Mouse (Mus musculus) liver, embryonic 15.5 days (tissue): ENCODE results near the gene AB124611. TPM values are rescaled to one million over a fixed set of nuclear protein-coding genes. Genes with fewer than 3 reads are reported as not detected.
"Not testable (repeated sequence)": the region's sequence is repeated elsewhere in the genome, so short reads cannot be mapped to it uniquely, and the experiment has no call there.

Experiments used
- ATAC-seq: fragments of 200-750 bp; cut with Nextera tagmentation; 2 replicates; pipeline ENCODE4 v1.8.0; 2017; ENCODE audit warnings: moderate number of reproducible peaks, mild to moderate bottlenecking, moderate library complexity; ENCODE audit not compliant: insufficient read depth
- H3K27ac ChIP-seq: fragments of 300-500 bp; sonication (generic); replicated peaks from 2 replicates; pipeline ENCODE4 v1.5.1; 2015; ENCODE audit warnings: mild to moderate bottlenecking, inconsistent platforms
- H3K27me3 ChIP-seq: fragments of 300-500 bp; sonication (generic); 2 replicates; pipeline ENCODE4 v1.6.1; 2015; ENCODE audit warnings: mild to moderate bottlenecking, inconsistent platforms
- H3K36me3 ChIP-seq: fragments of 300-500 bp; sonication (generic); replicated peaks from 2 replicates; pipeline ENCODE4 v1.6.1; 2015; ENCODE audit warnings: moderate library complexity, mild to moderate bottlenecking, inconsistent platforms
- H3K4me1 ChIP-seq: fragments of 300-500 bp; sonication (generic); replicated peaks from 2 replicates; pipeline ENCODE4 v1.6.1; 2015; ENCODE audit warnings: inconsistent platforms
- H3K4me2 ChIP-seq: fragments of 300-500 bp; sonication (generic); 2 replicates; pipeline ENCODE4 v1.6.1; 2015; ENCODE audit warnings: moderate library complexity, mild to moderate bottlenecking, inconsistent platforms
- H3K4me3 ChIP-seq: fragments of 300-500 bp; sonication (generic); replicated peaks from 2 replicates; pipeline ENCODE4 v1.5.1; 2015; ENCODE audit warnings: mild to moderate bottlenecking, inconsistent platforms
- H3K9ac ChIP-seq: fragments of 300-500 bp; sonication (generic); 2 replicates; pipeline ENCODE4 v1.6.1; 2015; ENCODE audit warnings: moderate library complexity, mild to moderate bottlenecking, inconsistent platforms
- H3K9me3 ChIP-seq: fragments of 300-500 bp; sonication (generic); replicated peaks from 2 replicates; pipeline ENCODE4 v1.6.1; 2016; ENCODE audit warnings: inconsistent platforms
- WGBS: fragments of 180-500 bp; shearing (Covaris S2); methylation state at CpG from one replicate; pipeline ENCODE4 v1.1.7; 2015; ENCODE audit warnings: mixed read lengths; ENCODE audit not compliant: insufficient replicate concordance; 5-methylcytosine and 5-hydroxymethylcytosine counted together
- polyA plus RNA-seq: library from polyadenylated mRNA; unstranded; fragments of >200 nt; fragmentation: Nextera tagmentation; extraction: Ambion mirVana; gene quantifications from 2 replicates; pipeline ENCODE4 v1.2.1, GENCODE M21; 2015

AB124611 gene
- polyA plus RNA-seq, 1 experiment from 2014 or later, result 9.5 TPM

DNA sequence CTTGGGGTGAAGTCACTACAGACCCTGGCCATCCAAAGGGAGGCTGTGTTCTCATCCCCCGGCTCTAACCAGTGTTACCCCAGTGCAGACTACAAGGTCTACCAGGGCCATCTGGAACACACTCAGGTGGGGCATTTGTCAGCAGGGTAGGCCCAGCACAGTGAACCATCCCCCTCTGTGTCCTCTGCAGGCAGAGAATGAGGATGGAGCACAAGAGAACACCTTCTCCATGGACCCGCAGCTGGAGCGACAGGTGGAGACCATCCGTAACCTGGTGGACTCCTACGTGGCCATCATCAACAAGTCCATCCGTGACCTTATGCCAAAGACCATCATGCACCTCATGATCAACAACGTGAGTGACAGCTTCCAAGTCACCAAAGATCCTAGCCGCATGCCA is 22.6 kb upstream of the AB124611 start:
- Histone ChIP-seq H3K4me2 (no peak overlapping the region), H3K4me1 (peaks cover 2% of the 10 kb centered on the region; the same call in 1 of the 2 replicates), H3K27ac (no peak overlapping the region), H3K36me3 (peaks cover 78% of the 10 kb centered on the region), H3K9me3 (no peaks in the 10 kb centered on the region), H3K27me3 (no peaks in the 10 kb centered on the region), H3K9ac (no peak overlapping the region), H3K4me3 (no peak overlapping the region)
- ATAC-seq, result no peak
- WGBS, result 93% methylated on average over 8 of the region's 8 CpGs

DNA sequence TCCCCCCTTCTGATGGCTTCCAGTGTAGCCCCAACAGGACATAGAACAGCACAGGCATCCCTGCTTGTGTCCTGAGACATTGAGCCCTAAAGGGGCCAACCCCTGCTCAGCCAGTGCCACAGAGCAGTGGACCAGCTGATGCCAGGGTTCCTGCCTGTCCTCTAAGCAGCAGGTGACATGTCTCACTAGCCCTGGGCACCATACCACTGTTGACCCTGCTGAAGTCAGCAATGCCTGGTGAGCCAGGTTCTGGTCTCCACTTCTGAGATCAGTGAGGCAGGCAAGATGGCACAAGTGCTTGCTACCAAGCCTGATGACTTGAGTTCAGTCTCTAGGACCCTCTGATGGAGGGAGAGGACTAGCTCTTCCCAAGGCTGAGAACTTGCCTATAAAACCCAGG is 20.2 kb upstream of the AB124611 start:
- Histone ChIP-seq H3K27ac (no peak overlapping the region), H3K36me3 (peaks cover 68% of the 10 kb centered on the region), H3K9me3 (no peaks in the 10 kb centered on the region), H3K4me2 (no peak overlapping the region), H3K9ac (no peak overlapping the region), H3K27me3 (no peaks in the 10 kb centered on the region), H3K4me3 (no peak overlapping the region), H3K4me1 (peaks cover 22% of the 10 kb centered on the region)
- no peak for ATAC-seq

DNA sequence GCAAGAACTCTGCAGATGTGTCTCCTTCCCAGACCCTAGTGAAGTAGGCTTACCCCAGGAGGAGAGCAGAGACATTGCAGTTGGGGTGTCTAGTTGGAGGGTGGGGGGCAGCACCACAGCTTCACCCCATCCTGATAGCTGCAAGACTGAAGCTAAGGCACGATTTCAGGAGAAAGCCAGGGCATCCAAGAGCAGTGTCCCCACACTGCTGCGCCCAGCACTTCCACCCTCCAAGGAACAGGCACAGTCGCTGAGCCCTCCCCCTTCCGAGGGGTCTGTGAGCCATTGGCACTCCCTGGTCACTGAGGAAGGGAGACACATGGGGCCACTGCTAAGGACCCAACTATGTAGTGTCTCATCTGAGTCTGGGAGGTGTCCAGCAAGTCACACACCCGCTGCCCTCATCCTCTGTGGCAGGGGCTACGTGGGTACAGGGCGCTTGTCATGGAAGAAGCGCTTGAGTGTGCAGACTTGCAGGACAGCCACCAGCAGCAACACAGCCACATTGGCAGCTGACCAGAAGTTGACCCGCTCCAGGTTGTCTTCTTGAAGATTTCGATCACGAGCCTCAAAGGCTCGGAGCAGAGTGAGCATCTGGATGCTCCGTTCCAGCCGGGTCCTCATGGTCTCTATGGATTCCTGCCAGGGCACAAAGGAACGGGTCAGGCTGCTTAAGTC is 18.1 kb upstream of the AB124611 start:
- 87% methylated on average over 15 of the region's 15 CpGs for WGBS
- H3K36me3 ChIP-seq, result peaks cover 63% of the 10 kb centered on the region

DNA sequence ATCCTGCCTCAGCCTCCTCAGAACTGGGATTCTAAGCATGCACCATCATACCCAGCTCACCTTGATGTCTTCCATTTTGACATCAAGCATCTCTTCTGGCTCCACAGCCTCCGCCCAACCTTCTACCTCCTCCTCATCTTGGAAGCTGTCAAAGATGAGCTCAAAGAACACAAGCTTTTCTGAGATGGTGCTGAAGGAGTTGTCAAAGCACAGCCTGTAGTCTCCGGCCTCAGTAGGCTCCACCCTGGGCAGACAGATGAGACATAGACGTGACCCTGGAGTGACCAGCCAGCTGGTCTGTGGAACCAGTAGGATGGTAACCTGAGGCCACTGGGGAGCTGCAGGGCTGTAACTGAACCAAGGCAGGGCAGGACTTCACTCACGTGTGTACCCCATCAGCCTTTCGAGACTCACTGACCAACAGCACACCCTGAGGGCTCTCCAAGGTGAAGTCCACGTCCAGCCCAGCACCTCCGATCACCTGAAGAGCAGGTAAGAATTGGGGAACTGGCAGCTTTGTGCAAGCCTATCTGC is 17.0 kb upstream of the AB124611 start:
- Histone ChIP-seq H3K27ac (peak overlapping the region; percentile 84), H3K4me2 (peak overlapping the region; percentile 77), H3K4me3 (peak overlapping the region; percentile 72), H3K9ac (peak overlapping the region; percentile 70; the same call in 1 of the 2 replicates), H3K27me3 (no peaks in the 10 kb centered on the region), H3K4me1 (peaks cover 30% of the 10 kb centered on the region), H3K36me3 (peaks cover 52% of the 10 kb centered on the region), H3K9me3 (no peaks in the 10 kb centered on the region)
- WGBS, result 76% methylated on average over 7 of the region's 7 CpGs
- no peak for ATAC-seq

More for the DNA sequence above, 18.1 kb upstream of the AB124611 start:
- Histone ChIP-seq H3K4me2 (no peak overlapping the region), H3K9me3 (no peaks in the 10 kb centered on the region), H3K4me1 (peaks cover 30% of the 10 kb centered on the region), H3K4me3 (no peak overlapping the region), H3K27ac (no peak overlapping the region), H3K9ac (no peak overlapping the region), H3K27me3 (no peaks in the 10 kb centered on the region)
- ATAC-seq, result no peak

DNA sequence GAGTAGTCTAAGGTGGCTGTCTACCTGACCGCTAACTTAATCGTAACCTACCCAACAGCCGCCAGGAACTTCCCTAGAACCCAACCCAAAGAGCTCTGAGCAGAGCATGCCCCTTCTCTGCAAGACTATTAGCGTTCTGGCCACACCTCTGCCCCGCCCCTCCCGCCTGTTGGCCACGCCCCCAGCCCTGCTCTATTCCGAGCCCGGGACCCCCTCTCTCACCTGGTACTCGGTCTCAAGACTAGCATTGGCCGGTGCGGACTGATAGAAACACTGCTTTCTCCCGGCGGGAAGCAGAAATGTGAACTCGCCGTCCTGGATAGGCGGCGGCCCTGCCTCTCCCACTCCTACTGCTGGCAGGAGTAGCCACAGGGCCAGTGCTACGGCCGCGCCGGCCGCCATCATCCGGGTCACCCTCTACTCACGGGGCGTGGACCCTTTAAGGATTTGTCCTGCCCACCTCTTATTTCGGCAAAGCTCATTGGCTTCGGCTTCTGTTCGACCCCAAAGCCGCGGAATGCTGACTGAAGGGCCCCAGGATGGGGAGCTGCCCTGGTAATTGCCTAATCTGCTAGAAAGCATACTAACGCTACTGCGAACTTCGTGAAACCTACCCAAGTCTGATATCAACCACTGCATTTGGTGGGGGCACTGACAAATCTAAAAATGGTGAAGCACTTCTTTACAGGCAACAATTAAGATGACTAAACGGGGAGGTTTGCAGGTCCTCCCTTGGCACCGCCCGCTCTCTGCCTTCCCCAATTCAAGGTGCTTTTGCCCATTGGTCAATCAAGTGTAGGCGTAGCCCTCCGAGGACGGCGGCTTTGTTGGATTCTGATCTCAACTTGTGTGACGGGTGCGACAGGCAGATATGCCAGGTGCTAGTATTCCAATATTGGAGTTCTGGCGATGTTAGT is 15.9 kb upstream of the AB124611 start, which contains the start of gene Tmed1:
TSS of gene Tmed1 (minus strand) at position 481 of the 917 bp plus-strand sequence.
- peaks cover 41% of the 10 kb centered on the region for H3K36me3 ChIP-seq

DNA sequence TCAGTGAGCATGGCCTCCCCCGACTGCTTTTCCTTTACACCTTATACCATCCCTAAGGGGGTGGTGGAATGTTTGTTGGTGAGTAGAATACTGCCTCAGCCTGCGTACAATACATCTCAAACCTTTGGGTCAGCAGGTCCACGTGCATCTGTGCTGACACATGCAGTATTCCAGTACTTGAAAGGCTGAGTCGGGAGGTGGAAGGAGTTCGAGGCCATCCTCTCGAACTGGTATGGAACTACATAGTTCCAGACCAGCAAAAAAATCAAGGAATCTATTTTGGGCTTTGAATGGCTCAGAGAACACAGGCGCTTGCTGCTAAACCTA is 15.3 kb upstream of the AB124611 start:
- ATAC-seq, result no peak
- Histone ChIP-seq H3K4me3 (peak overlapping the region; percentile 72), H3K36me3 (peaks cover 35% of the 10 kb centered on the region), H3K9me3 (no peaks in the 10 kb centered on the region), H3K27ac (peak overlapping the region; percentile 84), H3K27me3 (no peaks in the 10 kb centered on the region), H3K4me2 (peak overlapping the region; percentile 77), H3K9ac (peak overlapping the region; percentile 70), H3K4me1 (peaks cover 36% of the 10 kb centered on the region)
- WGBS, result 5% methylated on average over 7 of the region's 7 CpGs

More for the DNA sequence above, 15.9 kb upstream of the AB124611 start, which contains the start of gene Tmed1:
- peak within 1 kb of the TSS; percentile 70 for H3K9ac ChIP-seq
- peak within 1 kb of the TSS; percentile 84 for H3K27ac ChIP-seq
- no peaks in the 10 kb centered on the region for H3K27me3 ChIP-seq
- H3K9me3 ChIP-seq, result no peaks in the 10 kb centered on the region
- H3K4me1 ChIP-seq, result peaks cover 36% of the 10 kb centered on the region
- H3K4me3 ChIP-seq, result peak within 1 kb of the TSS; percentile 72
- under 1% methylated on average over 44 of the region's 44 CpGs for WGBS
- H3K4me2 ChIP-seq, result peak within 1 kb of the TSS; percentile 77
- ATAC-seq, result peak; percentile 93

DNA sequence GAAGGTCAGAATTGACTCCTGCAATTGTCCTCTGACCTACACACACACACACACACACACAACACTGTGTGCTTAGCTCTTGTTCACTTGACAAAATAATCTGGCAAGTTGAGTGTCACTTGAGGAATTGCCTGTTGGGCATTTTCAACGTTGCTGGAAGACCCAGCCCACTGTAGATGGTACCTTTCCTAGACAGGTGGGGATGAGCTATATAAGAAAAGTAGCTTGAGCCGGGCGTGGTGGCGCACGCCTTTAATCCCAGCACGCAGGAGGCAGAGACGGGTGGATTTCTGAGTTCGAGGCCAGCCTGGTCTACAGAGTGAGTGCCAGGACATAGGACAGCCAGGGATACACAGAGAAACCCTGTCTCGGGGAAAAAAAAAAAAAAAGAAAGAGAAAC is 14.9 kb upstream of the AB124611 start:
- H3K9me3 ChIP-seq, result no peaks in the 10 kb centered on the region
- 69% methylated on average over 9 of the region's 9 CpGs for WGBS
- peak overlapping the region; percentile 84 for H3K27ac ChIP-seq
- H3K36me3 ChIP-seq, result peaks cover 31% of the 10 kb centered on the region
- H3K27me3 ChIP-seq, result no peaks in the 10 kb centered on the region
- peak overlapping the region; percentile 72 for H3K4me3 ChIP-seq
- H3K4me2 ChIP-seq, result peak overlapping the region; percentile 77
- no peak for ATAC-seq
- H3K4me1 ChIP-seq, result peaks cover 36% of the 10 kb centered on the region
- peak overlapping the region; percentile 70 for H3K9ac ChIP-seq

DNA sequence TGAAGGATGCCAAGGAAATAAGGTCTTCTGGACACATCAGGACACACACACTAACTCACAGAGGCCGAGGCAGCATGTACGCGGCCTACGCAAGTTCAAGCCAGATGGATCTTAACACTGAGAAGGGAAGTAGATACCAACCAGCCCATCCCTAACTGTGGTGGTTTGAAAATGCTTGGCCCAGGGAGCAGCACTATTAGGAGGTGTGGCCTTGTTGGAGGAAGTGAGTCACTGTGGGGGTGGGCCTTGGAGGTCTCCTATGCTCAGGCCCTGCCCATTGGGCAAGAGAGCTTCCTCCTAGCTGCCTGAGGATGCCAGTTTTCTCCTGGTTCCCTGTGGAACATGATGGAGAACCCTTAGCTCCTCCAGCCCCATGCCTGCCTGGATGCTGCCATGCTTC is 12.5 kb upstream of the AB124611 start:
- H3K27ac ChIP-seq, result no peak overlapping the region
- no peak overlapping the region for H3K9ac ChIP-seq
- peaks cover 7% of the 10 kb centered on the region for H3K36me3 ChIP-seq
- no peak overlapping the region for H3K4me3 ChIP-seq
- no peaks in the 10 kb centered on the region for H3K9me3 ChIP-seq
- 97% methylated on average over 4 of the region's 4 CpGs for WGBS
- no peaks in the 10 kb centered on the region for H3K27me3 ChIP-seq
- peaks cover 33% of the 10 kb centered on the region for H3K4me1 ChIP-seq
- no peak overlapping the region for H3K4me2 ChIP-seq
- ATAC-seq, result no peak

DNA sequence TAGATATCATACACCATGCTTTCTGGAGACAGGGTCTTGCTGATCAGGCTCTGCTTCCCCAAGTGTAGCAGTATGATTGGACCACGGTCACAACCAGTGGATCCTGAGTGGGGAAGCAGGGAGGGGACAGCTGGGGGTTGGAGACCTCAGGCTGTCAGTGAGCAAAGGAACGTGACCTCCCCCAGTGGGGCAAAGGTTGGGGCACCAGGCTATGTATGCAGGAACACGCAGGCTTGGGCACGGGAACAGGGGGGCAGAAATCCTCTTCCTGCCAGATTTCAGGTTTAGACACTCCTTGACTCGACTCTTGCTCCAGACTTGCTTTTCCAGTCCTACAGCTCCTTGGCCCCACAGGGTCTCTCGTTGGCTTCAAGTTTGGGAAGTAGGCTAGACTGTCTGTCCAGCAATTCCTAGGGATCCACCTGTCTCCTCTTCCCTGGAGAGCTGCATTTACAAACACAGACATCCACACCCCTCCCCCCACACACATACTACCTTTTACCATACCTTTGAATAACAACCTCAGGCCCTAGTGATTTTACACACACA is 8.0 kb upstream of the AB124611 start:
- H3K4me3 ChIP-seq, result no peak overlapping the region
- H3K27me3 ChIP-seq, result no peaks in the 10 kb centered on the region
- H3K36me3 ChIP-seq, result no peaks in the 10 kb centered on the region
- 60% methylated on average over 6 of the region's 6 CpGs for WGBS
- H3K9ac ChIP-seq, result no peak overlapping the region
- H3K9me3 ChIP-seq, result no peaks in the 10 kb centered on the region
- no peak for ATAC-seq
- no peak overlapping the region for H3K27ac ChIP-seq
- peaks cover 6% of the 10 kb centered on the region for H3K4me1 ChIP-seq
- no peak overlapping the region for H3K4me2 ChIP-seq

DNA sequence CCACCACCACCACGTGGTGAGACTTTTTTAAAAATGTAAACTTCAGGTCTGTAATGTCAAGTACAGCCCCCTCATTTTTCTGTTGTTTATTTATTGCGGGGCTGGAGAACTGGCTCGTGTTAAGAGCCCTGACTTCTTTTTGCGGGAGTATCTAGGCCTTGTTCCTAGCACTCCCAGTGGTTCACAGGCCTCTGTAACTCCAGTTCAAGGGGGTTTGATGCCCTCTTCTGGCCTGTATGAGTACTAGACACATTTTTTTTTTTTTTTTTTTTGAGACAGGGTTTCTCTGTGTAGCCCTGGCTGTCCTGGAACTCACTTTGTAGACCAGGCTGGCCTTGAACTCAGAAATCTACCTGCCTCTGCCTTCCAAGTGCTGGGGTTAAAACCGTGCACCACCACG is 7.3 kb upstream of the AB124611 start:
- H3K4me2 ChIP-seq, H3K27me3 ChIP-seq, H3K9ac ChIP-seq, H3K9me3 ChIP-seq, H3K4me1 ChIP-seq, H3K36me3 ChIP-seq, H3K4me3 ChIP-seq, ATAC-seq, H3K27ac ChIP-seq: not testable (repeated sequence)
- WGBS, result 74% methylated on average over 6 of the region's 6 CpGs
